Mouse (Mus musculus) hindbrain, postnatal 0 days (tissue): ENCODE results near the gene Scml4. TPM values are rescaled to one million over a fixed set of nuclear protein-coding genes. Genes with fewer than 3 reads are reported as not detected.

Source experiments
- ATAC-seq: fragments of 200-750 bp; cut with Nextera tagmentation; 2 replicates; pipeline ENCODE4 v1.8.0; 2017; ENCODE audit warnings: mild to moderate bottlenecking, moderate TSS enrichment, moderate library complexity
- DNase-seq: peaks from one replicate; pipeline ENCODE4 v3.0.0-alpha.2; 2015; ENCODE audit warnings: low spot score
- H3K27ac ChIP-seq: fragments of 300-500 bp; sonication (generic); 2 replicates; pipeline ENCODE4 v1.5.1; 2014; ENCODE audit warnings: mild to moderate bottlenecking
- H3K27me3 ChIP-seq: fragments of 300-500 bp; sonication (generic); 2 replicates; pipeline ENCODE4 v1.6.1; 2014; ENCODE audit warnings: low read length, mixed read lengths; ENCODE audit not compliant: insufficient read depth
- H3K36me3 ChIP-seq: fragments of 300-500 bp; sonication (generic); 2 replicates; pipeline ENCODE4 v1.6.1; 2014; ENCODE audit warnings: low read length, mixed read lengths; ENCODE audit not compliant: insufficient read depth
- H3K4me1 ChIP-seq: fragments of 300-500 bp; sonication (generic); 2 replicates; pipeline ENCODE4 v1.6.1; 2014; ENCODE audit warnings: antibody characterized with exemption, low read length, mixed read lengths; ENCODE audit not compliant: insufficient read depth
- H3K4me2 ChIP-seq: fragments of 300-500 bp; sonication (generic); 2 replicates; pipeline ENCODE4 v1.6.1; 2014; ENCODE audit warnings: low read depth, mild to moderate bottlenecking, low read length, moderate library complexity, mixed read lengths
- H3K4me3 ChIP-seq: fragments of 300-500 bp; sonication (generic); 2 replicates; pipeline ENCODE4 v1.5.1; 2014; ENCODE audit warnings: low read length
- H3K9ac ChIP-seq: fragments of 300-500 bp; sonication (generic); replicated peaks from 2 replicates; pipeline ENCODE4 v1.6.1; 2014; ENCODE audit warnings: mild to moderate bottlenecking, low read length, moderate library complexity, mixed read lengths
- H3K9me3 ChIP-seq: fragments of 300-500 bp; sonication (generic); 2 replicates; pipeline ENCODE4 v1.6.1; 2016; ENCODE audit warnings: low read length, mixed read lengths
- CTCF ChIP-seq: IDR thresholded peaks from 2 replicates; pipeline ENCODE4 v1.5.1; 2016; ENCODE audit warnings: antibody characterized with exemption, control low read depth, low read depth
- WGBS: fragments of 180-500 bp; shearing (Covaris S2); extraction: QIAGEN DNeasy Blood & Tissue Kit; methylation state at CpG from one replicate; pipeline ENCODE4 v1.1.7; 2014; 5-methylcytosine and 5-hydroxymethylcytosine counted together
- polyA plus RNA-seq: library from polyadenylated mRNA; unstranded; fragments of >200 nt; fragmentation: Nextera tagmentation; extraction: Ambion mirVana; gene quantifications from 2 replicates; pipeline ENCODE4 v1.2.1, GENCODE M21; 2015
- total RNA-seq: library from RNA; depleted of rRNA; stranded (reverse); fragments of >200 nt; gene quantifications from 2 replicates; pipeline ENCODE4 v1.2.3, GENCODE M21; 2014

Scml4 gene
- total and polyA plus RNA-seq, 2 experiments from 2014 or later = 7.0 to 16.4 TPM

DNA sequence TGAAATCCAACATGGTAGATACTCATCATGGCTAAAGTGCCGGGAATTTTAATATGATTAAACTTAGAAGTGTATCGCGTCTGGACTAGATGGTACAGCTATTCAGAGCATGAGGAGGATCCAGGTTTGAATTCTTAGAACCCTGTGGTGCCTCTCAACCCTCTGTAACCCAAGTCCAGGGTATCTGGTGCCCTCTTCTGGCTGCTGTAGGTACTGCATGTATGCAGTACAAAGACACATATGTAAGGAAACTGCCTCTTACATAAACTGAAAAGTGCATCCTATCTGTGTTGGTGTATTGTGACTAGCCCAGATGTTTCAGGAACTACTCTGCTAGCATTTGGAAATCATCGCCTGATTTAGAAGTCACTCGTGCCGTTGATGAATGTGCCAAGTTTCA, 129.7 kb downstream of the Scml4 start:
- H3K9ac ChIP-seq = no peak overlapping the region
- H3K9me3 ChIP-seq = no peaks in the 10 kb centered on the region
- peak; percentile 91 for TF ChIP-seq CTCF
- H3K27ac ChIP-seq = no peak overlapping the region
- DNase-seq = peak; percentile 74
- H3K4me1 ChIP-seq = 0 out of 2 replicates have a peak, but pooled peaks cover under 1% of the 10 kb centered on the region
- H3K27me3 ChIP-seq = no peaks in the 10 kb centered on the region
- H3K4me2 ChIP-seq = no peak overlapping the region
- no peak for ATAC-seq
- H3K36me3 ChIP-seq = no peaks in the 10 kb centered on the region
- no peak overlapping the region for H3K4me3 ChIP-seq
- WGBS = 46% methylated on average over 6 of the region's 6 CpGs

DNA sequence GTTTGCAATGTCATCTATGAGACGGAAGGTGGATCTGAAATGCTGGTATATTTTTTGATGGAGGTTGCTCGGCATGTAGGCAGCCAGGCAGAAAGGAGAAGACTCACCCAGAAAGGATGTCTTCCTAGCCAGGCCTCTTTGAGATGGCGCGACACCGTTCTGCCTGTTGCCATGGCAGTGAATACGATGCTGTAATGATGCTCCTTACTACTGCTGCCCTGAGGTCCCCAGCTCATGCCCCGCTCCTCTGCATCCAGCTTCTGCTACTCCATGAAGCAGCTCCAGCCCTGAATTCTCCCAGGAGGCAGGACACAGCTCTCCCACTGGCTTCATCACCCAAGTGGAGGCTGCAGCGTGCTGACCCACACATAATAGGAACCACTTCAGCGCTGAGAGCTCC, 130.8 kb downstream of the Scml4 start:
- H3K27ac ChIP-seq = peak overlapping the region; percentile 13; the same call in 1 of the 2 replicates
- no peaks in the 10 kb centered on the region for H3K36me3 ChIP-seq
- no peak overlapping the region for H3K4me3 ChIP-seq
- H3K9ac ChIP-seq = no peak overlapping the region
- 39% methylated on average over 9 of the region's 9 CpGs for WGBS
- no peaks in the 10 kb centered on the region for H3K9me3 ChIP-seq
- 0 out of 2 replicates have a peak, but pooled peaks cover 2% of the 10 kb centered on the region for H3K4me1 ChIP-seq
- ATAC-seq (peak; percentile 51), DNase-seq (peak; percentile 43)
- H3K4me2 ChIP-seq = no peak overlapping the region
- no peak for TF ChIP-seq CTCF
- H3K27me3 ChIP-seq = no peaks in the 10 kb centered on the region

DNA sequence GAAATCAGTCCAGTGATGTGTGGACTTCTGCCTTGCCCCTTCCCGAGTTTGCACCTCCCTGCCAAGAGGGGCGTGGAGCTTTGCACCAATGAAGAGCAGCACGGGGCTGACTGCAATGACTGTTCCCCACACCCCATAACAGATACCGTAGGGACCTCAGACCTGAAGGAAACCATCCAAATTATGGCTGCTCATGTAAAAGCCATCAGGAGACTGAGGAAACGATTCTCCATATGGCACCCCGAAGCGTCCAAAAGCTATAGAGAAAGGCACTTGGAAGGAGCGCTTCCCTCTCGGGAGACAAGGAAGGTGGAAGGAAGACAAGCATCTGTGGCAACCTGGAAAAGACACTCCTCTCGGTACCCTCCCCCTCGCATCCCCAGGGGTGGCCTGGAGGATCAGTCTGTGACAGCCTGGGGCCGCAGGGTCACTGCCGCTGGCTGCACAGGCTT, 134.2 kb downstream of the Scml4 start:
- Histone ChIP-seq H3K36me3 (no peaks in the 10 kb centered on the region), H3K4me3 (no peak overlapping the region; the same call in 1 of the 2 replicates), H3K9me3 (no peaks in the 10 kb centered on the region), H3K27me3 (no peaks in the 10 kb centered on the region), H3K4me2 (peak overlapping the region; percentile 30), H3K27ac (no peak overlapping the region), H3K9ac (no peak overlapping the region), H3K4me1 (0 out of 2 replicates have a peak, but pooled peaks cover 2% of the 10 kb centered on the region)
- no peak for ATAC-seq
- DNase-seq = peak; percentile 36
- 23% methylated on average over 13 of the region's 13 CpGs for WGBS
- TF ChIP-seq CTCF = no peak

DNA sequence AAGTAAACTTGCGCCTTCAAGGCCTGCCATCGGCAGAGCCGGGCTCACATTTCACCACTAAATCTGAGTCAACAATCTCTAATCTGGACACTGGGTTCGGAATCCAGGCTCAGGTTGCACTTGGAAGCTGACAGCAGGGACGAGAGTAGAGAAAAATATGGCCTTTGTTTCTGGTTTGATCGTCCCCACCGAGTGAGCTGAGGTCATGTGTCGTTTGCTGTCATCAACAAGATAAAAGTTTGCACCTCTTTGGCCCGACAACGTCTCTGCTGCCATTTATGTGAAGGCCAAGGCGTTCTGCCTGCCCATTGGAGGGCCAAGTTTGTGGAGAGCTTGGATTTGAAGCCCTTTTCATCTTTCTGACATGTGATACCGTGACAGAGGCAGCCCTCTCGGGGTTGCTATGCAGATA, 135.3 kb downstream of the Scml4 start:
- no peaks in the 10 kb centered on the region for H3K36me3 ChIP-seq
- 51% methylated on average over 13 of the region's 13 CpGs for WGBS
- H3K4me3 ChIP-seq = no peak overlapping the region
- no peak overlapping the region for H3K27ac ChIP-seq
- DNase-seq = no peak
- no peak for ATAC-seq
- no peak overlapping the region for H3K9ac ChIP-seq
- H3K4me1 ChIP-seq = 0 out of 2 replicates have a peak, but pooled peaks cover 2% of the 10 kb centered on the region
- no peaks in the 10 kb centered on the region for H3K9me3 ChIP-seq
- H3K27me3 ChIP-seq = no peaks in the 10 kb centered on the region
- H3K4me2 ChIP-seq = no peak overlapping the region
- TF ChIP-seq CTCF = no peak

DNA sequence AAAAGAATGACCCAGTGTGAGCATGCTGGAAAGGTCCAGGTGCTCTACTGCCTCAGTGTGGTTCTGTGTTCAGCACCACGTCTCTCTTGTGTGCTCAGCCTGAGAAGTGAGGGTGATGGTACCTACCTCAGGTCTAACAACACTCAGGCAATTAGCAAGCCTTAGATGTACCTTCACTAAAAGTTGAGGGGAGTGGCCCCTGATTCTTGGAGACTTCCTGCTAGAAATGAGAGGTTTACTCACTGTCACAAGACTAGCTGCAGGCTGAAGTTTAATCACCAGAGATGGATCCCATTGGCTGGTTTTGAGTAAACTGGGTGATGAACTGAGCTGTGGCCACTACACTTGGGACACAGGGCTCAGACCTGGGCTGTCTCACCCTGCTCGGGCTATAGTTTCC, 137.1 kb downstream of the Scml4 start:
- H3K4me1 ChIP-seq = 0 out of 2 replicates have a peak, but pooled peaks cover 2% of the 10 kb centered on the region
- WGBS = 88% methylated on average over 2 of the region's 2 CpGs

DNA sequence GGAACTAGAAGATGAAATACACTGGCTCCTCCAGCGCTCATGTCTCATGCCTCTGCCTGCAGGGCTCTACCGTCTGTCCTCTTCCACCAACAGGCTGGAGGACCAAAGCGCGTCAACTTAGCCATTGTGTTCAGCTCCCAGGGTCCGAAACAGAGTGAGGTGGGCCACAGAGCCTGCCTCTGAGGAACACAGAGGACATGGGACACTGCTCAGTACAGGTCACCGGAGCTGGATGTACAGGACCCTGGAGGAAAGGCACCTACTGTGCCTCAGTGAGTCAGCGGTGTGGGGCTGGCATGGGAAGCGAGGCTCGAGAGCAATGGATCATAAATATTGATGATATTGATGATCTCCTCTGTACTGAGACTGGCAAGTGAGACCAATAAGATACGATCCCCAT, 139.2 kb downstream of the Scml4 start:
- TF ChIP-seq CTCF = no peak
- no peak overlapping the region for H3K4me2 ChIP-seq
- 87% methylated on average over 10 of the region's 10 CpGs for WGBS
- H3K4me1 ChIP-seq = 0 out of 2 replicates have a peak, but pooled peaks cover 2% of the 10 kb centered on the region
- no peak overlapping the region for H3K9ac ChIP-seq
- H3K36me3 ChIP-seq = no peaks in the 10 kb centered on the region
- H3K27me3 ChIP-seq = no peaks in the 10 kb centered on the region
- no peak overlapping the region for H3K4me3 ChIP-seq
- H3K27ac ChIP-seq = no peak overlapping the region
- H3K9me3 ChIP-seq = no peaks in the 10 kb centered on the region
- no peak for DNase-seq
- 0 out of 2 replicates have a peak, but pooled peaks have one; percentile 6 for ATAC-seq

More for the DNA sequence above, 137.1 kb downstream of the Scml4 start:
- no peak for ATAC-seq
- H3K9ac ChIP-seq = no peak overlapping the region
- H3K4me2 ChIP-seq = no peak overlapping the region
- no peak overlapping the region for H3K27ac ChIP-seq
- no peaks in the 10 kb centered on the region for H3K9me3 ChIP-seq
- no peaks in the 10 kb centered on the region for H3K27me3 ChIP-seq
- TF ChIP-seq CTCF = no peak
- no peaks in the 10 kb centered on the region for H3K36me3 ChIP-seq
- no peak for DNase-seq
- no peak overlapping the region for H3K4me3 ChIP-seq

DNA sequence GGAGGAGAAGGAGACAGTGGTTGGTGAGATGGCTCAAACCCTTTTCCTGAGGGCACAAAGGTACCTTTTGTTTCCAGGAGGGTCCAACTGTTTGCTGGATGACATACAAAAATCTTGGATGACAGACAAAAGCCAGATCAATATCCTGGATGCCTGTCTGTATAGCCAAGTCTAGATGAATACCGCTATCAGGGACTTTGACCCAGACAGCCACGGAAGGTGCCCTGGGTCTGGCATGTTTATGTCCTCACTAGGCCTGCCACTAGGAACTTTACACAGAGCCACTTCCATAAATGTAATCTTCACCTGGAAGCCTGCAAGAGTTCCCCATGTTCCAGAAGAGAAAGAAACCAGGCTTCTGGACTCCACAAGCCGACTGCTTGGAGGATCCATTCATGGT, 141.3 kb downstream of the Scml4 start:
- Histone ChIP-seq H3K9me3 (no peaks in the 10 kb centered on the region), H3K9ac (no peak overlapping the region), H3K4me1 (no peaks in the 10 kb centered on the region), H3K4me3 (no peak overlapping the region), H3K4me2 (no peak overlapping the region), H3K27ac (no peak overlapping the region), H3K27me3 (no peaks in the 10 kb centered on the region), H3K36me3 (no peaks in the 10 kb centered on the region)
- no peak for ATAC-seq
- DNase-seq = no peak
- no peak for TF ChIP-seq CTCF
- 70% methylated on average over 3 of the region's 3 CpGs for WGBS
